Mouse (Mus musculus): ENCODE measurements around the gene Parl.

DNA sequence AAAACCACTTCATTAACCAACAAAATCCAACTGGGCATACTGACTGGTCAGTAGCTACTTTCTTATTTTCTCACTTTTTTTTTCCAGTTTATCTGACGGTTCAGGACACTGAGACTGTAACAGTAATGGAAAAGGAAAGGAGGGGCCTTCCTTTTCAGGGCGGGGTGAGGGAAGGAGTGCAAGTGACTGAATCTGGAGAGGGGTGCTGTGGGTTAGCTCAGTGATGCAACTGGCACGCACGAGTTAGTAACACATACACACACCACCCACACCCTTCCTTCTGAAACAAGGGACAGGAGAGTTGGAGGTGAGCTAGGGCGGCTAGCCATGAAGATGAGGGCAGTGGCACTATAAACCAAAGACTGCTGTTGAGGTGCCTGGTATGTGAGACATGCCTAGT lies 21.7 kb upstream of the Parl start:
- no peak for TF ChIP-seq EP300 (IDR thresholded peaks at IDR 0.05; ENCODE audit: low read length)
- TF ChIP-seq POLR2A (IDR thresholded peaks at IDR 0.05; ENCODE audit: low read depth, low read length) = no peak
- TF ChIP-seq CTCF (conservative IDR thresholded peaks at IDR 0.05 in 1 of 2, IDR thresholded peaks at IDR 0.05 in 1 of 2; ENCODE audit: low read depth in 2 of 2, low read length in 2 of 2) = no peak

Data from CH12.LX (cell line).